Mouse (Mus musculus): ENCODE measurements around the gene Sppl2b. TPM values are rescaled to one million over a fixed set of nuclear protein-coding genes. Genes with fewer than 3 reads are reported as not detected.

The Sppl2b gene
- polyA plus RNA-seq (2014; fragmentation: Nextera tagmentation; extraction: Ambion mirVana), result 31.2 and 34.2 TPM in 2 replicates

DNA sequence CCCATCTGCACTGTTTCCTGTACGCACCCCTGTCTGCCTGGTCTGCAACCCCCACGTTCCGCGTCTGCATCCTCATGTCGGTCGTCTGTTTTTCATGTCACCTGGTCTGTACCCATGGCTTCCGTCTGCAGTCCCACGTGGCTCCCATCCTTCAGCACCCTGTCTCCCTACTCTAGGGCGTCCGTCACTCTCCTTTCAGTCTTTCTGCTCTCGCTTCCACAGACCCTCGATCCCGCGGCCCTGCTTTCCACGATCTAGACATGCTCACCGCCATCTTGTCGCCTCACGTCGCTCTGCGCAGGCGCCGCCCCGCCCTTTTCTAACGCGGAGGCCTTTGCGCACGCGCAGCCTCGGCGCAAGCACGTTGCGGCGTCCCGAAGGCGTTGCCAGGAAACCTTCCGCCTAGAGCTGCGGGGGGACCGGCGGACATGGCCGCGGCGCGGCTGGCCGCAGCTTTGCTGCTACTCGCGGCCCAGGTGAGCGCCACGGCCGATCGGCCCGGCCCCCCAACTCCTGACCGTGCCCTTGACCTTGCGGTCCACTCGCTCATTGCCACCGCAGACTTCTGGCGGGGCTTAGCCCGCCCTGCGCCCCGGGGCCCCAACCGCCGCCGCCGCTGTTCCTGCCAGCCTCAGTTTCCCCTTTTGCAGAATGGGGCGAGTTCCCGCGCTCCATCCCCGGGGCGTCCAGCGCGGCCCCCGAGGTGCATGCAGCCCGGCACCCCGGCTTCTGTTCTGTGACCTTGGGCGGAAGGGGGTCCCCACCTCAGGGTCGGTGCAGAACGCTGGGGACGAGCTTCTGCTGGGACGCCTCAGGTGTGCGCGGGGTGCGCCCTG is at the start of gene Sppl2b, which contains the start of gene Lsm7:
Gene Sppl2b, plus strand, starts transcription at position 363 of the 836 bp plus-strand sequence.
Gene Lsm7, minus strand, starts transcription at position 297 of the 836 bp plus-strand sequence.
- peak within 1 kb of the TSS; percentile 96 for H3K4me2 ChIP-seq (ENCODE audit: low read depth)
- peak; percentile 99 for DNase-seq (ENCODE audit: low spot score)
- peak within 1 kb of the TSS; percentile 73 for H3K9ac ChIP-seq (ENCODE audit: low read length)
- H3K4me3 ChIP-seq (ENCODE audit: low read depth, low read length), result peak within 1 kb of the TSS; percentile 90
- H3K4me1 ChIP-seq (ENCODE audit: control insufficient read depth, insufficient read depth, low read length), result peaks cover 17% of the 10 kb centered on the region
- ATAC-seq (ENCODE audit: insufficient read depth, low FRiP score, low TSS enrichment), result peak; percentile 83
- under 1% methylated on average over 79 of the region's 81 CpGs for WGBS
- H3K9me3 ChIP-seq (ENCODE audit: control insufficient read depth, low read length), result no peaks in the 10 kb centered on the region
- H3K27ac ChIP-seq (ENCODE audit: low read depth, low read length), result no peak within 1 kb of the TSS
- H3K36me3 ChIP-seq (ENCODE audit: control insufficient read depth, insufficient read depth, low read length), result peaks cover 6% of the 10 kb centered on the region
- H3K27me3 ChIP-seq (ENCODE audit: control insufficient read depth, insufficient read depth, low read length), result no peaks in the 10 kb centered on the region

GRCm38 (mm10) chr10:80805322-80805721 is 49.8 kb upstream of the Sppl2b start:
- DNase-seq (ENCODE audit: low spot score), result no peak
- H3K4me3 ChIP-seq (ENCODE audit: low read depth, low read length), result no peak overlapping the region
- peaks cover 33% of the 10 kb centered on the region for H3K36me3 ChIP-seq (ENCODE audit: control insufficient read depth, insufficient read depth, low read length)
- no peaks in the 10 kb centered on the region for H3K9me3 ChIP-seq (ENCODE audit: control insufficient read depth, low read length)
- H3K4me2 ChIP-seq (ENCODE audit: low read depth), result no peak overlapping the region
- WGBS, result 81% methylated on average over 3 of the region's 5 CpGs
- H3K4me1 ChIP-seq (ENCODE audit: control insufficient read depth, insufficient read depth, low read length), result peaks cover 25% of the 10 kb centered on the region
- no peak for ATAC-seq (ENCODE audit: insufficient read depth, low FRiP score, low TSS enrichment)
- peaks cover 19% of the 10 kb centered on the region for H3K27me3 ChIP-seq (ENCODE audit: control insufficient read depth, insufficient read depth, low read length)
- no peak overlapping the region for H3K27ac ChIP-seq (ENCODE audit: low read depth, low read length)
- H3K9ac ChIP-seq (ENCODE audit: low read length), result no peak overlapping the region

GRCm38 (mm10) chr10:80805925-80806324 is 49.1 kb upstream of the Sppl2b start:
- peaks cover 33% of the 10 kb centered on the region for H3K36me3 ChIP-seq (ENCODE audit: control insufficient read depth, insufficient read depth, low read length)
- peaks cover 25% of the 10 kb centered on the region for H3K4me1 ChIP-seq (ENCODE audit: control insufficient read depth, insufficient read depth, low read length)
- H3K9ac ChIP-seq (ENCODE audit: low read length), result no peak overlapping the region
- H3K9me3 ChIP-seq (ENCODE audit: control insufficient read depth, low read length), result no peaks in the 10 kb centered on the region
- no peak overlapping the region for H3K4me2 ChIP-seq (ENCODE audit: low read depth)
- no peak overlapping the region for H3K4me3 ChIP-seq (ENCODE audit: low read depth, low read length)
- WGBS, result 19% methylated on average over 3 of the region's 3 CpGs
- peak; percentile 27; the same call in 1 of the 2 replicates for ATAC-seq (ENCODE audit: insufficient read depth, low FRiP score, low TSS enrichment)
- H3K27ac ChIP-seq (ENCODE audit: low read depth, low read length), result no peak overlapping the region
- peak; percentile 78 for DNase-seq (ENCODE audit: low spot score)
- peaks cover 21% of the 10 kb centered on the region for H3K27me3 ChIP-seq (ENCODE audit: control insufficient read depth, insufficient read depth, low read length)

- WGBS, result 43% methylated on average over 34 of the region's 34 CpGs
- H3K27ac ChIP-seq (ENCODE audit: low read depth, low read length), result peak overlapping the region; percentile 64
- no peak for DNase-seq (ENCODE audit: low spot score)
These were observed 48.6 kb upstream of the Sppl2b start for GRCm38 (mm10) chr10:80806341-80807056.

GRCm38 (mm10) chr10:80807057-80807627 is 47.9 kb upstream of the Sppl2b start:
- ATAC-seq (ENCODE audit: insufficient read depth, low FRiP score, low TSS enrichment) (peak; percentile 78), DNase-seq (ENCODE audit: low spot score) (peak; percentile 83)
- WGBS, result 2% methylated on average over 51 of the region's 58 CpGs
- H3K27ac ChIP-seq (ENCODE audit: low read depth, low read length), result peak overlapping the region; percentile 64
- H3K9me3 ChIP-seq (ENCODE audit: control insufficient read depth, low read length), result no peaks in the 10 kb centered on the region
- peaks cover 21% of the 10 kb centered on the region for H3K27me3 ChIP-seq (ENCODE audit: control insufficient read depth, insufficient read depth, low read length)
- peak overlapping the region; percentile 62 for H3K9ac ChIP-seq (ENCODE audit: low read length)
- H3K4me1 ChIP-seq (ENCODE audit: control insufficient read depth, insufficient read depth, low read length), result peaks cover 25% of the 10 kb centered on the region
- H3K4me2 ChIP-seq (ENCODE audit: low read depth), result peak overlapping the region; percentile 91
- peak overlapping the region; percentile 41 for H3K4me3 ChIP-seq (ENCODE audit: low read depth, low read length)
- H3K36me3 ChIP-seq (ENCODE audit: control insufficient read depth, insufficient read depth, low read length), result peaks cover 26% of the 10 kb centered on the region

More at GRCm38 (mm10) chr10:80806341-80807056, 48.6 kb upstream of the Sppl2b start:
- H3K36me3 ChIP-seq (ENCODE audit: control insufficient read depth, insufficient read depth, low read length), result peaks cover 32% of the 10 kb centered on the region
- H3K9me3 ChIP-seq (ENCODE audit: control insufficient read depth, low read length), result no peaks in the 10 kb centered on the region
- H3K9ac ChIP-seq (ENCODE audit: low read length), result peak overlapping the region; percentile 62
- peaks cover 25% of the 10 kb centered on the region for H3K4me1 ChIP-seq (ENCODE audit: control insufficient read depth, insufficient read depth, low read length)
- H3K4me3 ChIP-seq (ENCODE audit: low read depth, low read length), result peak overlapping the region; percentile 41
- peak overlapping the region; percentile 91 for H3K4me2 ChIP-seq (ENCODE audit: low read depth)
- no peak for ATAC-seq (ENCODE audit: insufficient read depth, low FRiP score, low TSS enrichment)
- peaks cover 21% of the 10 kb centered on the region for H3K27me3 ChIP-seq (ENCODE audit: control insufficient read depth, insufficient read depth, low read length)

GRCm38 (mm10) chr10:80808099-80808984 is 46.7 kb upstream of the Sppl2b start:
- H3K9ac ChIP-seq (ENCODE audit: low read length), result peak overlapping the region; percentile 39
- peak overlapping the region; percentile 32 for H3K4me2 ChIP-seq (ENCODE audit: low read depth)
- peak; percentile 34 for DNase-seq (ENCODE audit: low spot score)
- no peaks in the 10 kb centered on the region for H3K9me3 ChIP-seq (ENCODE audit: control insufficient read depth, low read length)
- H3K36me3 ChIP-seq (ENCODE audit: control insufficient read depth, insufficient read depth, low read length), result peaks cover 14% of the 10 kb centered on the region
- H3K27ac ChIP-seq (ENCODE audit: low read depth, low read length), result no peak overlapping the region
- H3K27me3 ChIP-seq (ENCODE audit: control insufficient read depth, insufficient read depth, low read length), result peaks cover 21% of the 10 kb centered on the region
- peaks cover 25% of the 10 kb centered on the region for H3K4me1 ChIP-seq (ENCODE audit: control insufficient read depth, insufficient read depth, low read length)
- 16% methylated on average over 40 of the region's 40 CpGs for WGBS
- no peak for ATAC-seq (ENCODE audit: insufficient read depth, low FRiP score, low TSS enrichment)
- no peak overlapping the region for H3K4me3 ChIP-seq (ENCODE audit: low read depth, low read length)

DNA sequence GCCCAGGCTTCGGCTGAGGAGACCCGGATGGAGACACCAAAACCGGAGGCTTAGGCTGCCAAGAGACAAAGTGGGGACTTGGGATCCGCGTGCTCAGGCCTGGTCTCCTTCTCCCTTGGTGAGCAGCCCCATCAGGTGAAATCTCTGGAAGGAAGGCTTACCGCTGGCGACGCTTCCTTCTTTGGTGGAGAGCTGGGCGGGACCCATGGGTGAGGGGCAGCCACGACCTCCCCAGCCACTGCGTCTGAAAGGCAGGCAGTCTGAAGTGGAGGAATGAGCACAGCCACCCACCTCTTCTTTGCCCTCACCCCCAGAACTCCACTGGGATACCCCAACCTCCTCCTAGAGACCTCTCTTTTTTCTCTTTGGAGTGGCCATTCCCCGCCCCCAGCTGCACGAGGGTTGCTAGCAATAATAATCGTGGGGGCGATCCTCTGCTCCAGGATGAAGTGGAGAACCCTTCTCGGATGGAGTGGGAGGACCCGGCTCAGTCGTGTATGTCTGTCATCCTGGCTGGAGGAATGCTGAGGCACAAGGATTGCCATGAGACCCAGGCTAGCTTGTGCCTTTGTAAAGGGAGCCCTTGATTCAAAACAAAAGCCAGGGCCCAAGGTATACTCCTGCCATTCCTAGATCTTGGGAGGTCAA is 46.0 kb upstream of the Sppl2b start:
- H3K9ac ChIP-seq (ENCODE audit: low read length), result peak overlapping the region; percentile 39

More for the DNA sequence above, 46.0 kb upstream of the Sppl2b start:
- DNase-seq (ENCODE audit: low spot score) (no peak), ATAC-seq (ENCODE audit: insufficient read depth, low FRiP score, low TSS enrichment) (no peak)
- Histone ChIP-seq H3K36me3 (ENCODE audit: control insufficient read depth, insufficient read depth, low read length) (peaks cover 6% of the 10 kb centered on the region), H3K27me3 (ENCODE audit: control insufficient read depth, insufficient read depth, low read length) (peaks cover 21% of the 10 kb centered on the region), H3K9me3 (ENCODE audit: control insufficient read depth, low read length) (no peaks in the 10 kb centered on the region), H3K27ac (ENCODE audit: low read depth, low read length) (no peak overlapping the region), H3K4me2 (ENCODE audit: low read depth) (peak overlapping the region; percentile 32), H3K4me1 (ENCODE audit: control insufficient read depth, insufficient read depth, low read length) (peaks cover 25% of the 10 kb centered on the region), H3K4me3 (ENCODE audit: low read depth, low read length) (no peak overlapping the region)
- WGBS, result 11% methylated on average over 18 of the region's 18 CpGs
